Mouse (Mus musculus) G1E-ER4 (cell line): Measurements from ENCODE around the gene Stom. TPM values are rescaled to one million over a fixed set of nuclear protein-coding genes. Genes with fewer than 3 reads are reported as not detected.

Source experiments
- GATA1 ChIP-seq: IDR thresholded peaks from one replicate; pipeline ENCODE4 v1.8.0; 2012; ENCODE audit warnings: low read length, inconsistent platforms
- polyA plus RNA-seq: library from polyadenylated mRNA; stranded (reverse); fragments of >175 nt; gene quantifications from 2 replicates; pipeline ENCODE4 v1.2.3, GENCODE M21; 2012

The Stom gene
- polyA plus RNA-seq, 1 experiment = 23.0 TPM

- TF ChIP-seq GATA1 = no peak
Observed at GRCm38 (mm10) chr2:35328064-35328792, 8.5 kb downstream of the Stom start.

- TF ChIP-seq GATA1 = peak; percentile 69
Observed at GRCm38 (mm10) chr2:35327583-35327982, 9.2 kb downstream of the Stom start.

GRCm38 (mm10) chr2:35326931-35327330, 9.8 kb downstream of the Stom start:
- no peak for TF ChIP-seq GATA1

DNA sequence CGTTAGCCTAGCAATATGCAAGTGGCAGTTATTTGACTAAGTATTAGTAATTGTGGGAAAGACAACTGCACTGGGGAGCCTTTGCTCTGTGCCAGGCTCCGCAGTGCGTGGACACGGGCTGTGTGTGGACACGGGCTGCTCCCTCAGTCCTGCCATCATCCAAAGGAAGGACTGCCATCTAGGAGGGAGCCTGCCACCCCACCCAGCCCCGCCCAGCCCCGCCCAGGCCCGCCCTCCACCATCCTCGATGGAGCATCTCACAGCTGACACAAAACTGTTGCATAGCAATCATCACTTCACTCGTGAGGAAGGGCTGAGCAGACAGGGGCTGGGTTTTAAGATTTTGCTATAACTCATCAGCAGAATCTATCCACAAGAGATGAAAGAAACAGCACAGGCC, 10.8 kb downstream of the Stom start:
- no peak for TF ChIP-seq GATA1

DNA sequence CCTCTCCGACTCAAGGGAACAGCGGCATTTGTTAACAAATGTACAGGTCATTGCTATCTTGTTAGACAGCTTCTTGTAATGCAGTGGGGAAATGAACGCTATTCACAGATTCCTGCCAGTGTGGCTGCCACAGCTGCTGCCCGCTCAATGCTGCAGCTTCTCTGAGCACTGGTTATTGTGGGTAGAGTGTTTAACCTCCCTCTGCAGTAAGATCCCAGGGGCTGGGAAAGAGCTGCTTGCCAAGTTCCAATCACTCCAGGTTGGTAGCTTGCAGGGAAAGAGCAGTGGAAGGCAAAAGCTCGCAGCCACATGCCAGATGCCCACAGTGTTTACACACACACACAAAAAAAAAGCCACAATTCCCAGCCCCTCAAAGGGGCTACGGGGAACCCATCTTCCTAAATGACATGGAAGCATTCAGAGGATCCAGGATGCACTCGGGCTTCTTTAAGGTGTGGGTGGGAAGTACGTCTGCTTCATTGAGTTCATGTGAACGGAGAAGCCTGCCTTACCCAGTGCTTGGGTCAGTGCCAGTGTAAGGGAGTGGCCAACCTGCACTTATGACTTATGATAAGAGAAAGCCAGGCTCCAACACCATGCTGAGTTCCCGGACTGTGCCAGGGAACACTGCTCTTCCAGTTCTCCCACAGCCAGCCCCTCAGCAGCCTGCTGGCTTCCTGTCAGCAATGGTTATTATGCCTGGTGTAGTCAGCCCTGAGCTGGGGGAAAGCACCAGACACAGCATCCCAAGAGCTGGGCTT, 14.2 kb downstream of the Stom start:
- no peak for TF ChIP-seq GATA1

DNA sequence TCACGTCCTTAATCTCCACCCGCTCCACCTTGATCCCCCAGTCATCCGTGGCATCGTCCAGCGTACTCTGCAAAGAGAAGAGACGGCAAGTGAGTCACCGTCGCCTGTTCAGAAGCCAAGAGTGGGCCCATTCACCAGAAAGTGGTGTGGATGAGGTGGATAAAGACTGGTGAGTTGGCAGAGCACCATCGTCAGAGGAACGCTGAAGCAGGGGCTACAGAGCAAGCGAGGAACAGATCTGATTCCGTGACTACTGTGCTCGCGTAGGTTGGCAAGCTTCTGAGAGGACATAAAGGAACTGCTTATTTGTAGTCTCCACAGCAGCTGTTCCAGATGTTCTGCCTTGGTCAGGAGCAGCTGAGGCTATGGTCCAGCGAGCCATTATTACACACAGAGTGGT, 16.4 kb downstream of the Stom start:
- no peak for TF ChIP-seq GATA1

- TF ChIP-seq GATA1 = no peak
Observed at GRCm38 (mm10) chr2:35318405-35318804, 18.4 kb downstream of the Stom start.

DNA sequence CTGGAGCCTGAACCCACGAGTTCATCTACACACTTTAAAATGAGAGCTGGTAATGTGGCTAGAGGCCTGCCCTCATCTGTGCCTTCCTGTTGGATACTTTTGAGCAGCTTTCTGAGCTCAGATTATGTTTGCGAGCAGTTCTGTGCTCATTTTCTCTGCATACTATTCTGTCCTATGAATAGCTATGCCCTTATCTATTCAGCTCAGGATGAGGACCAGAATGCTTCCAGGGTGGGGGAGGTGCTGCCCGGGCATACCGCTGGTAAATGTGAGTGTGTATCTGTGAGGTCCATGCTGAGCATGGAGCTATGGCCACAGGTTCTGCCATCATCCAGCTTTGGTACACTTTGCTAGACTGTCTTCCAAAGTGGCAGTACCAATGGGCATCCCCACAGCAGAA, 19.2 kb downstream of the Stom start:
- TF ChIP-seq GATA1 = no peak

DNA sequence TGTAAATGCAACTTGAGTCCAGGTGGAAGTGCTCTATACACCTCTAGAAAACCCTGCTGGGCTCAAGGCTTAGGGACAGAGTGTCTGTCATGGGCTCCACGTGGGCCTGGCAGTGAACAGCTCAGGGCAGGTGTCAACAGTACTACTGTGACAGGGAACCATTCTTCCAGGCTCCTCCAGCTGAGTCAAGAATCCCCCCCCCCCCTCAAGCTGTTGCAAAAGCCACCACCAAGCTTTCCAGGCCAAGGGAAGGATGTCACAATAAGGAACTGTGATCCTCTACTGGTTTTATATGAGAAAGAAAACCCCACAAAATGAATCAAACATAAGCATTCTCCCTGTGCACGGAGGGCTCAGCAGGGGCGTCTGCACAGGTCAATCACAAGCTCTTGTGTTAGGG, 22.5 kb downstream of the Stom start:
- TF ChIP-seq GATA1 = no peak

- no peak for TF ChIP-seq GATA1
Observed at GRCm38 (mm10) chr2:35309906-35310493, 26.8 kb downstream of the Stom start.

GRCm38 (mm10) chr2:35308166-35308565, 28.6 kb downstream of the Stom start:
- TF ChIP-seq GATA1 = no peak

GRCm38 (mm10) chr2:35302049-35302885, 34.5 kb downstream of the Stom start:
- no peak for TF ChIP-seq GATA1

GRCm38 (mm10) chr2:35299437-35299836, 37.3 kb downstream of the Stom start:
- no peak for TF ChIP-seq GATA1

- no peak for TF ChIP-seq GATA1
Observed at GRCm38 (mm10) chr2:35297703-35298332, 39.0 kb downstream of the Stom start.

DNA sequence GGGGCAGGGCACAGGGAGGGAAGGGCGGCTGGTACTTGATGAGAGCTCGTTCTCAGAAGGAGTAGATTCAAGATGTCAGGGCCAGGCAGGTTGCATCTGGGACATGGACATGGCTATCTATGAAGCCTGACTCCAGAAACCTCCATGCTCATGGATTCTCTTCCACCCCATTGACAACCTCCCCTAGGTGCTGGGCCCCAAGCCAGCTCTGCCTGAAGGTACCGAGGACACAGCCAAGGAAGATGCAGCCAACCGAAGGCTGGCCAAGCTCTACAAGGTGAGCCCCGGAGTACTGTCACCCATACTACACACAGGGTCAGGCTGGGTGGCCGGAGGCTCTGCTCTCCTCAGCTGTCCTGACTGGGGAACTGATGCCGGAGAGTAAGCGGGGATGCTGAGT, 43.5 kb downstream of the Stom start:
- TF ChIP-seq GATA1 = no peak
